Mouse (Mus musculus) stomach, postnatal 0 days (tissue): ENCODE measurements at regions not wholly inside any gene's neighbourhood (a gene's known extent, or its start where the extent isn't known, plus 50 kb on each side); places are given as distances from the start of the nearest gene placed in this dataset.

Experiments used
- ATAC-seq: fragments of 200-750 bp; cut with Nextera tagmentation; 2 replicates; pipeline ENCODE4 v1.8.0; 2017; ENCODE audit not compliant: low FRiP score, low TSS enrichment
- DNase-seq: peaks from one replicate; pipeline ENCODE4 v3.0.0-alpha.2; 2016; ENCODE audit warnings: low spot score
- H3K27ac ChIP-seq: fragments of 300-500 bp; sonication (generic); replicated peaks from 2 replicates; pipeline ENCODE4 v1.5.1; 2014; ENCODE audit warnings: mild to moderate bottlenecking, control low read depth
- H3K27me3 ChIP-seq: fragments of 300-500 bp; sonication (generic); 2 replicates; pipeline ENCODE4 v1.6.1; 2014; ENCODE audit warnings: low read length; ENCODE audit not compliant: control insufficient read depth, insufficient read depth
- H3K36me3 ChIP-seq: fragments of 300-500 bp; sonication (generic); 2 replicates; pipeline ENCODE4 v1.6.1; 2014; ENCODE audit warnings: low read length, mixed read lengths; ENCODE audit not compliant: control insufficient read depth, insufficient read depth
- H3K4me1 ChIP-seq: fragments of 300-500 bp; sonication (generic); replicated peaks from 2 replicates; pipeline ENCODE4 v1.6.1; 2014; ENCODE audit warnings: antibody characterized with exemption; ENCODE audit not compliant: control insufficient read depth, insufficient read depth
- H3K4me2 ChIP-seq: fragments of 300-500 bp; sonication (generic); replicated peaks from 2 replicates; pipeline ENCODE4 v1.6.1; 2014; ENCODE audit warnings: low read depth, mild to moderate bottlenecking, control low read depth, moderate library complexity
- H3K4me3 ChIP-seq: fragments of 300-500 bp; sonication (generic); 2 replicates; pipeline ENCODE4 v1.5.1; 2014; ENCODE audit warnings: low read depth, low read length, control low read depth
- H3K9ac ChIP-seq: fragments of 300-500 bp; sonication (generic); 2 replicates; pipeline ENCODE4 v1.6.1; 2014; ENCODE audit warnings: mild to moderate bottlenecking, low read length, control low read depth, mixed read lengths
- H3K9me3 ChIP-seq: fragments of 300-500 bp; sonication (generic); 2 replicates; pipeline ENCODE4 v1.6.1; 2016; ENCODE audit warnings: low read length; ENCODE audit not compliant: control insufficient read depth
- CTCF ChIP-seq: IDR thresholded peaks from 2 replicates; pipeline ENCODE4 v1.5.1; 2016; ENCODE audit warnings: antibody characterized with exemption, low read depth, mild to moderate bottlenecking, moderate library complexity
- EP300 ChIP-seq: optimal IDR thresholded peaks from 2 replicates; pipeline ENCODE3; 2016; ENCODE audit warnings: antibody characterized with exemption
- WGBS: fragments of 180-500 bp; shearing (Covaris S2); extraction: QIAGEN DNeasy Blood & Tissue Kit; methylation state at CpG from one replicate; pipeline ENCODE4 v1.1.7; 2014; 5-methylcytosine and 5-hydroxymethylcytosine counted together

DNA sequence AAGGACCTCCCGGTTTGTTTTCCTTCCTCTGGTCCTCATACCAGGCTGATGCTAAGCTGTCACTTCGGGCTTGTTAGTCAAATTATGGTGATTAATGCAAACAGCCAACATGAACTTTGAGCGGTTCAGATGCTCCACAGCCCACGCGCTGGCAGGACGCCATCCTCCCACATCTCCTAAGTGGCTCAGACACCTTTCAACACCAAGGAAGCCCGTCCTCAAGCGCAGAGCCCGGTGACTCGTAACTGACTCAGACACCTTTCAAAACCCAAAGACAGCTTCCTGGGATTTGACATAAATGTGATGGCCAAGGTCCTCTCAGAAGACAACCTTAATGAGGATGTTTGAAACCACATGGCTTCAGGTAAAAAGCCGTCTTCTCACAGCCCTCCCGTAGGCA lies 121.7 kb upstream of the Cmc1 start:
- TF ChIP-seq EP300 = no peak
- no peak for TF ChIP-seq CTCF
- WGBS = 68% methylated on average over 12 of the region's 12 CpGs
- ATAC-seq (no peak), DNase-seq (no peak)
- H3K36me3 ChIP-seq = no peaks in the 10 kb centered on the region
- H3K4me1 ChIP-seq = no peaks in the 10 kb centered on the region
- no peak overlapping the region for H3K27ac ChIP-seq
- H3K27me3 ChIP-seq = no peaks in the 10 kb centered on the region
- no peak overlapping the region for H3K4me2 ChIP-seq
- H3K4me3 ChIP-seq = no peak overlapping the region
- H3K9me3 ChIP-seq = no peaks in the 10 kb centered on the region
- H3K9ac ChIP-seq = no peak overlapping the region

DNA sequence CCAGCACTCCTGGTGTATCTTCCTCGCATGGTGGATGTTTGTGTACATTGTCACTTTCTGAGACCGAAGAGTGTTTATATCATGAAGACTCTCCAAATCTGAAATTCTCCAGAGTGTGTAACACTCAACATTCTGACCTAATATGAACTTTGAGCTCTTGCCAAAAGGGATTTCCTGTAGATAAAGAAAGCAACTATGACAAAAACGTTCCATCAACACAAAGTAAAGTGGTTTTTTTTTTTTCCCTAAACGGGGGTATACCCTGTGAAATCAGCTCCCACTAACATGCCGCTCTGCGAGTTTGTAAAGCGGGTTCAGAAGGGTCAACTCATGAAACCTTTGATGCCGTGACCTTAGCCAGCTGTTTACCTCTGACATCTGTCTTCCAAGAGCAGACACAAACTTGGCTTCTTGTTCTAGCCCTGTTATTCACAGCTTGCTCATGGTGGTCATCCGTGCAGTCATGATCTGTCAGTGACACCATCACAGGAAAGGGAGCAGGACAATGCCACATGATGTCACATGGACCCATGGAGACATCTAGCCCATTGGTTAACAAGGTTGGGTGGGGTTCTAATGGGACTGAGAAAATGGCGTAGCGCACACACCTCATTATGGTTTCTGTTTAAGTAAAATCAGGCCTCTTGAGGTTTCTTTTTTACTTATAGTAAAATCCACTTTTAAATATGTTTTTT lies 122.9 kb upstream of the Cmc1 start:
- TF ChIP-seq EP300 (no peak), CTCF (no peak)
- no peak overlapping the region for H3K9ac ChIP-seq
- no peak overlapping the region for H3K27ac ChIP-seq
- H3K4me1 ChIP-seq = no peaks in the 10 kb centered on the region
- DNase-seq (no peak), ATAC-seq (no peak)
- H3K4me2 ChIP-seq = no peak overlapping the region
- no peaks in the 10 kb centered on the region for H3K36me3 ChIP-seq
- H3K9me3 ChIP-seq = no peaks in the 10 kb centered on the region
- H3K4me3 ChIP-seq = no peak overlapping the region
- H3K27me3 ChIP-seq = no peaks in the 10 kb centered on the region
- WGBS = 48% methylated on average over 11 of the region's 11 CpGs

DNA sequence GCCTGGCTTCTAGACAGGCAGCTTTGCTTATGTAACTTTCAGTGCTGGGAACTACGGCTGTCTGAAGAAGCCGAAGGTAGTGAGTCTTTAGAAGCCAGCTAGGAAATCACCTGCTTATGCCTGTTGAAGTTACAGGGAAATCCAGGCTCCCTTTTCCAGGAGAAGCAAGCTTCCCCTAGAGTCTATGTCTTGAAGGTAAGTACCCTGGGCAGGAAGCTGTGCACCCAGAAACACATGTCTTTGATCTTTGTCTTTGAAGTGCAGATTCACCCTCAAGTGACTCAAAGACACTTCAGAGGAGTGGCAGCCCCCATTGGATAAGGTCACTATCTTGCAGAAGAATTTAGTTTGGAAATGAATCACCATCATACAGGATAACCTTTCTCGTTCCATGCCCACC lies 135.5 kb upstream of the Cmc1 start:
- TF ChIP-seq EP300 (no peak), CTCF (no peak)
- Histone ChIP-seq H3K27ac (no peak overlapping the region), H3K27me3 (no peaks in the 10 kb centered on the region), H3K4me1 (no peaks in the 10 kb centered on the region), H3K9ac (no peak overlapping the region), H3K4me3 (no peak overlapping the region), H3K4me2 (no peak overlapping the region), H3K9me3 (no peaks in the 10 kb centered on the region), H3K36me3 (no peaks in the 10 kb centered on the region)
- ATAC-seq = no peak
- DNase-seq = no peak
- 63% methylated on average over 3 of the region's 3 CpGs for WGBS

DNA sequence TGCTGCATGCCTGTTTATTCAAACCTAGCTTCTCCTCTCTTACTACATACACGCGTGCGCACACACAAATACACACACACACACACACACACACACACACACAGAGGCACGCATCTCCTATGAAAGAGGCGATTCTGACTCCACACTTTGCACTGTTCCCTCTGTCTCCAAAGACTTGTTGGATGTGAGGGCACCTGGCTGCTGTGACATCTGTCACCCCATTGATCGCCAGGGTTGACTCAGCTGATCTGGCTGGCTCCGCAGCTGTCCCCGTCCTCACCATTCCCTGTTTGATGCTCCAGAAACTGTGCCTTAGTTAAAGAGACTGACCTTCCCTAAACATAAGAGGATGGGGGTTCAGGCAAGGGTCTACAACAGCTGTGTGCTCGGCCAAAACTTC lies 137.6 kb upstream of the Cmc1 start:
- no peak overlapping the region for H3K9ac ChIP-seq
- H3K9me3 ChIP-seq = no peaks in the 10 kb centered on the region
- no peaks in the 10 kb centered on the region for H3K36me3 ChIP-seq
- no peak overlapping the region for H3K4me2 ChIP-seq
- TF ChIP-seq CTCF = no peak
- no peak for TF ChIP-seq EP300
- ATAC-seq (no peak), DNase-seq (no peak)
- H3K4me3 ChIP-seq = no peak overlapping the region
- no peak overlapping the region for H3K27ac ChIP-seq
- no peaks in the 10 kb centered on the region for H3K27me3 ChIP-seq
- WGBS = 76% methylated on average over 9 of the region's 9 CpGs
- no peaks in the 10 kb centered on the region for H3K4me1 ChIP-seq

DNA sequence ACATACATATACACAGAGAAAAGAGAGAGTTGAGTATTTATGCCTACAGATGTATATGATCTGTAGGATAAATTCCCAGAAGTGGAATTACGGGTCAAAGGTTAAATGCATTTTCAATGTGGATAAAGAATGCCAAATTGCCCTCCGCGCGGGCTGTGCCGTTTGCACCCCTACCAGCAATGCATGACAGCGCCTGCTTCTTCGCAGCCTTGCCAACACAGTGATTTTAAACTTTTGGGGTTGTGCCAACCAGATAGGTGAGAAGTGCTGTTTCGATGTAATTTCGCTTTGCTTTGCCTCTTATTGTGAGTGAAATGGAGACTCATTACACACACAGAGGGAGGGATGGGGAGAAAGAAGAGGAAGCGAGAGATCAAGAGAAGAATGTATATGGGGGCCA lies 142.9 kb upstream of the Cmc1 start:
- H3K27ac ChIP-seq = no peak overlapping the region
- DNase-seq (no peak), ATAC-seq (no peak)
- no peak overlapping the region for H3K4me3 ChIP-seq
- H3K4me1 ChIP-seq = no peaks in the 10 kb centered on the region
- no peaks in the 10 kb centered on the region for H3K27me3 ChIP-seq
- no peak overlapping the region for H3K9ac ChIP-seq
- TF ChIP-seq CTCF = no peak
- no peak for TF ChIP-seq EP300
- H3K36me3 ChIP-seq = no peaks in the 10 kb centered on the region
- no peak overlapping the region for H3K4me2 ChIP-seq
- WGBS = 87% methylated on average over 10 of the region's 10 CpGs
- no peaks in the 10 kb centered on the region for H3K9me3 ChIP-seq

DNA sequence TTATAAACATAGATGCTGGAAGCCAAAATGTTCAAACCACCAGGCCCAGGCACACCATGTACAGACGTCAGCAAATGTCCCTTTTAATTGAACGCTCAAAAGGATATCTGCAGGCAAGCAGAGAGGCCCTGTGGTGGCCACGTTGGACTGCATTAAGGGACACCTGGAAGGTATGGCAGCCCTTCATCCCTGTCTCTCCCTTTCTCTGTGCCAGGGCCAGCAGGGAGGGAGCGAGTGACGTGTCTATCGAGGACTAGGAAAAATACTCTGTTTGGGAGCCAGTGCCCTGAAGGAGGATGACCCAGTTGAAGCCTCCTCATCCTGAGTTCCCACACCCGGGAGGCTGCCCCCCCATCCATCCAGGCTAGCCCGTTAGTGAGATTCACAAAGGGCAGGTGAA lies 144.0 kb upstream of the Cmc1 start:
- Histone ChIP-seq H3K9me3 (no peaks in the 10 kb centered on the region), H3K27me3 (no peaks in the 10 kb centered on the region), H3K4me3 (no peak overlapping the region), H3K27ac (no peak overlapping the region), H3K36me3 (no peaks in the 10 kb centered on the region), H3K4me1 (no peaks in the 10 kb centered on the region), H3K9ac (no peak overlapping the region), H3K4me2 (no peak overlapping the region)
- 77% methylated on average over 8 of the region's 8 CpGs for WGBS
- no peak for DNase-seq
- ATAC-seq = no peak
- TF ChIP-seq CTCF (no peak), EP300 (no peak)
